Mouse (Mus musculus) CD8-positive naive resting alpha-beta T cell, adult 2 months (primary cell): ENCODE results near the gene Apba2.

Source experiments
- DNase-seq, 2 experiments: peaks; one replicate each; pipeline ENCODE4 v3.0.0; 2022; ENCODE audit warnings: low read depth in 2 of 2, low spot score in 2 of 2

The Apba2 gene

DNA sequence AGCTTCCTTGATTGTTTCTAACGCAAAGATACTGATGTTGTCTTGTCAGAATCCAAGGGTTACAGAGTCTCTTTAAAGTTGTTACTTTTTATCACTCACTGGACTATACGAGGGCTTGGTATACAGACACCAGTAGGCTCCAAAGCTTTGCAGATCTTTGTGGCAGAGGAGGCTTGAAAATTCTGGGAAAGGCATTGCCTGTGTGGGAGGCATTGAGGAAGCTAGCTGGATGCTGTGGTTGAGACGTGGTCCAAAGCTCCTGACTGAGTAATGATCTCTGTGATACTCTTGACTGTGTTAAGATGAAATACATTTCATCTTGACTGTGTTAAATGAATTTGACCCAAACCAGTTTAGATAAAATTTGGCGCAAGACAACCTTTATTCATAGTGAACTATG is 84.6 kb downstream of the Apba2 start:
- DNase-seq, result no peak

DNA sequence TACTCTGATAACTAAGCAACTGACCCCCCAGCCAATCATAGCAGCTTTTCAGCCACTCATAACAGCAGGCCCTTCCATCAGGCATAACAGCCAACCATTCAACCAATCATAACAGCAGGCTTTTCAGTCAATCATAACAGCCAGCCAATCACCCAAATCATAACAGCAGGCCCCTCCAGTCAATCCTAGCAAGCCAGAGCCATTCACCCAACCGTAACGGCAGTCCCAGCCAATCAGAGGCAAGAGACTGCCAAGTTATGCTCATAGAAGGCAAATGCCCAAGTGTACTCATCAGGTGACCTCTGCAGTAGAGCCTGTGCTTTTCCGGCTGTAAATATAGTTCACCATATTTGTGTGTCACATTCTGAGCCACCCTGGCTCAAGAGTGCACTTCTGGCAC is 85.1 kb downstream of the Apba2 start:
- no peak for DNase-seq

DNA sequence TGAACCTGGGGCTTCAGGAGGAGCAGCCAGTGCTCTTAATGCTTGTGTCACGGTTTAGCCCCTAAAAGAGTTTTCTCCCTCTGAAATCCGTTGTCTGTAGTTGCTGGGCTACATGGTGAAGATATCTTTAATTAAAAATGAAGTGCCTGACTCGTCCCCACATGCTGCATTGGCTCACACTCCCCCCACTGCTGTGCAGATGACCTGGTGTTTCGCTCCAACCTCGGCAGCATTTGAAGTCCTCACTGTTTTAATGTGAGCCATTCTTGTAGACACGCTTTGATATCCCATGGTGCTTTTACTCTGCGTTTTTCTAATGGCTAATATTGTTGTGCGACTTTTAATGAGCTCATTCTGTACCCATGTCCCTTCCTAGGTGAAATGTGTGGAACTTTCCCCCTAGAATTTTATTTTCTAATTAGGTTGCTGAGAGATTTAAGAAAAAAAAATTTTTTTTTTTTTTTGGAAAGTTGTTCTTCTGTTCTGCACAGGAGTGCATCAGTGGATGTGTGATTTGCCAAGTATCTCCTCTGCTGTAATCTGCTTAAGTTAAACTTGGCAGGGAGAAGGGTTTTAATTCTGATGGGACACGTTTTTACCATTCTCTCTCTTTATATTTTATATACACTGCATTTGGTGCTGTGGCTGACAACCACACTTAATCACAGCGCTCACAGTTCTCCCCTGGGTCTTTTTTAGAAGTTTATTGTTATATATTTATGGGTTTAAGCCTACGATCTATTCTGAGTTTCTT is 87.3 kb downstream of the Apba2 start:
- DNase-seq, result no peak

DNA sequence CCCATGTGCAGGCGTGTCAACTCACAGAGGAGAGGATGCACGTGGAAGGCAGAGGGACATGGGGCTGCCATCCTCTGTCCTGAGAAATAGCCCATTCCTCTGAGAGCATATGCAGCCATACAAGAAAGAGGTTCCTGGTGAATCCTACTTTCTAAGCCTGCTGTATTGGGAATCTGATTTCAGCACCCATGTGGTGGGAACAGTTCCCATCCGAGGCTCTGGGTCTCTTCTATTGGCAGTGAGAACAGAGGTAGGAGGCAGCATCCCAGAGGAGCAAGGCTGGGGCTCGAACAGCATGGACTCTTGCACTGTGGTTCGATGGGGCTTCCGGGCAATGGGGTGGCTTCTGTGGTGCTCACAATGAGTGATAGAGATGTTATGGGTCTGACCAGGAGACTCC is 93.8 kb downstream of the Apba2 start:
- DNase-seq, result no peak

DNA sequence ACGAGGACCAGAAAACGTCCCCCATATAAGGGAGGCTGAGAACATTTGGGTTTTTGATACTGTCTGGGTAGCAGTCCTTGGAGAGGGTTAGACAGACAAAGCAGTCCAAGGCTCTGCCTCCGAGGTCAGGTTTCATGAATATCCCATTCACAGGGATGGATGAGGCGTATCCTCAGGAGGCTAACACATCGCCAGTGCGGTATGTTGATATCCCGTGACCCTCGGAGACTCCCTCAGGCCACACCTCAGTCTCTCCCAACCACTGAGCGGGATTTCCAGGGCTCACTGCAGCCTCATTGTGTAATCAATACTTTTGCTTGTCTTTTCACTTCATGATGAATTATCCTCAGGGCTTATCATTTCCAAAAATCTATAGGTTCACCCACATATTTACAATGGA is 95.1 kb downstream of the Apba2 start:
- no peak for DNase-seq

DNA sequence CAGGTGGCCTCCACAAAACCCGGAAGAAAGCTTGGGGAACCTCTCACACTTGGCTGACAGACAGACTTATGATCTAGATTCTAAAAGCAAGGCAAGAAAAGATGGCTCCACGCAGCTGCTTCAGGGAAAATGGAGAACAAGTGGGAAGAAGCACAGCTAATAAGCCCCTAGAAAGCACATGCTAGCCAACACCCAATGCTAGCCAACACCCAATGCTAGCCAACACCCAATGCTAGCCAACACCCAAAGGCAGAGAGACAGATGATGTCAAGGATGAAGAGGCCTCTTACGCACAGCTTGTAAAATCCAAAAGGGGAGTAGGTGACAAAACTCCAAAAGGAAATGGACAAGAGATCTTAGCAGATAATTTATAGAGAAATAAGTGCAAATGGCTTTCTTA is 108.4 kb downstream of the Apba2 start:
- no peak for DNase-seq

DNA sequence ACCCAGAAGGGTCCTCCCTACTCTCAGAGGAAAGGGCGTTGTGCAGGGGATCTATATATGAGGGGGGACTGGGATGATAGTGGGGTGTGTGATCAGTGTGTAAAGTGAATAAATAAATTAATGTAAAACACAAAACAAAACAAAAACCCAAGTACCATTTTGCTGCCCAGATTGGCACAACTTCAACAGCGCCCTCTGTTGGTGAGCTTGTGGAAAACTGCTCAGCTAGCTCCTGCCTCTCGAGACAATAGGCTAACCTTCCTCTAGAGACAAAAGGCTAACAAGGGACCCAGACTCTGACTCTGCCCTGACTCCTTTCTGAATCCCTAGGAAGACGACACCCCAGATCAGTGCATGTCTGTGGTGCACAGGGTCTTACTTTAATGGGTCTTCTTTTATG is 109.4 kb downstream of the Apba2 start:
- DNase-seq, result no peak

DNA sequence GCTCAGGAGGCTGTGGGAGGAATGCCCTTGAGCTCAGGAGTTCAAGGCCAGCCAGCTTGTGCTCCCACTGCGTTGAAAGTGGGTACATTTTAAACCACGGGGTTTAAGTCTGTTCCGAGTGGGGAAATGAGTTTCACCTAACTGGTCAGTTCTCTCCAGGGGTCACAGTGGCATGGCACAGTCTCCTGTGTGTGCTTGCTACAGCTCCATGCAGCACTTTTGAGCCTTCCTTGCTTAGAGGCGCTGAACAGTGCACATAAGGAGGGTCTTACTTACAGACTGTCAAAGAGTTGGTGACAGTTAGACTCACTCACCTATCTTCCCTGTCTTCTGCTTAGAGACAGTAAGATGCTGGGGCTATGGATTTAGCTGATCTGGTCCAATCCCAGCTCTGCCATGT is 117.8 kb downstream of the Apba2 start:
- DNase-seq, result no peak

DNA sequence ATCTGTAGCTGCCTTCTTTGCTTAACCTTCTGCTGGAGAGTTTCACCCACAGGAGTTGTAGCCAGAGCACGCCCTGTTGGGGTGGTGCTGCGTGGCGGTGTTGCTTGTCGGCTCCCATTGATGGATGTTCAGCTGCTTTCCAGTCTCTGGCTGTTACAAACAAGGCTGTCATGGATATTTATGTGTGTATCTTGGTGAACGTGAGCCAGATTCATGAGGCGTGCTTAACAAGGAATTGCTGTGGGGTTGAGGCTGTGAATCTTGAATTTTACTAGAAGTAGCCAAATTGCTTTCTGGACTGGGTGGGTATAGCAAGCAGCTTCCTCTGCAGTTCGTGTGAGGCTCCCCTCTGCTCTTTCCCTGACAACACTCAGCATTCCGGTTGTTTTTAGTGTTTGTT is 125.0 kb downstream of the Apba2 start:
- no peak for DNase-seq

DNA sequence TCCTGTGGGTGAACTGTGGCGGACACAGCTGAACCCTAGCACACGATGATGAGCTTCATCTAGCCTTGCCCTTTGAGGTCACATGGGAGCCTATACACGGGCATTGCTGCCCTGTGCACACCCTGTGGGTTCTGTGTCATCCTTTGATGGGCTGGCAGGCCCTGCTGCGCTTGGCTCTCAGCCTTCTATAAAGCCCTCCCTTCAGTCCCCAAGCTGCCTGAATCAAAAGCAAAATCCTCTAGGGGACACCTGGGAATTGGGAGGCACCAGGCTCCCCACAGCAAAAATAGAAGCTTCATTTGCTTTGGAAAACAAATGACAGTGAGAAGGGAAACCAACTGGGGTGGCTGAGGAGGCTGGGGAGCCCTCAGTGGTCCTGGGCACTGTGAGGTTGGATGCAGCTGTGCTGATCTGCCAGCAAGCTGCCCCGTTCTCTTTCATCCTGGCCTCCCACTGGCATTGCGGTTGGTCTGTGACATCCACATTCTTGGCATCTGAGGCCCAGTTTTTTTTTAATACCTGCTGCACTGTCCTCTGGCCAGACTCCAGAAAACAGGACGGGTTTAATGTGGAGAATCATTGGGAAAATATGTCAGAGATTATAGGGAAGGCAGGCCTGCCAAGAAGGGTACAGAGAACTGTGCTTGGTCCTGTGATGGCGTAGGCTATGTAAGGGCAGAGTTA is 126.6 kb downstream of the Apba2 start:
- no peak for DNase-seq

DNA sequence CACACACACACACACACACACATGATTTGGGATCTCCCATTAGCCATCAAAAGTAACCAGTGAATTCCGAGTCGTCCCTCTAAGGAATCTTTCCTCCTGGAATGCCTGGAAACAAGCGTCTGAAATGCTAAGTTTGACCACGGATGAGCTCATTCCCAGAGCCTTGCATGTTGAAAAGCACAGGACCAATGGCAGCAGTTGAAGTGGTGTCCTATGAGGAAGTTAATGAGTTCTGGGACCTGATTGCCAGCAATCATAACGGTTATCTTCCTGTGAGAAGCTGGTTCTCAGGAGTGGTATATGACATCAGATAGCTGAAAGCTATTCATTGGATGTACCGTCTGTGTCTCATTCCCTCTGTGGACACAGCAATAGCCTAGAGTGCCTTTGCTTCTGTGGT is 129.2 kb downstream of the Apba2 start:
- no peak for DNase-seq

DNA sequence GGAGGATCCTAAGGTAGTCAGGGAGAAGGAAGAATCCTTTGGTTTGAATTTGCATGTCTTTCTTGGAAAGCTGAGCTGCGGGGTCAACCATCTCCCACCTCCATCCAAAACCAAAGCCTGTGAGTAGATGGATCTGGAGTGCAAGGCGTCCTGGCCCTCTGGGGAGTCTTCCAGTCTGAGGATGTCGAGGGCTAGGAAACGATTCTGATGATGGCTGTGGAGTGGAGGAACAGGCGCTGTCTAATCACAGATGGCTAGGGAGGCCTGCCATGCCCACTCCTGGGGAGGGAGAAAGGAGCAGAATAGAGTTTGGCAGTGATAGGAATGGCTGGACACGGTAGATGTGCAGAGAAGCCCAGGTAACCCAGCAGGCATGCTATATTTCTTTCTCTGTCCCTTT is 129.6 kb downstream of the Apba2 start:
- no peak for DNase-seq

DNA sequence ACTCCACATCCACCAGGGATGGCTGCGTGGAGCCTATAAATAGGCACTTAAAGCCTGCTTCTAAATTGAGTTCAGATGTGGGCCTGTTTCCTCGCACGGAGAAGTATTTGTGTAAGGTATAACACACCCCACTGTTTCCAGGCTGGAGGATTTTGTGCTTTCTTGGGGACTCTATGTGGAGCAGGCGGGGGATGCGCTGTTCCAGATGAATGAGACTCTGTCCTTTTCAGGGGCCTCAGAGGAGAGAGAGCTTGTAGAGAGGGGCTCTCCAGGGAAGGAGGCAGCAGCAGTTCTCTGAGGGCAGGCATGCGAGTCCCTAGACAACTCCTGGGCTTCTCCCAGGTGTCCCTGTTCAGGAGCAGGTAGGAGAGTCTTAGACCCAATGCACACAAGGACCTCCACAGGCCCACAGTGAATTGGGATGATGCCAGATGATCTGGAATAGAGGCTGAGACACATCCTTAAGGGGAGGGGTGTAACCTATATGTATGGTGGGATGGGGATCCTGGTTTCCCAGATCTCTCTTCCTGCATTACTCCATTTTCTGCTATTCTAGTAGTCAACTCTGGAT is 130.4 kb downstream of the Apba2 start:
- no peak for DNase-seq

DNA sequence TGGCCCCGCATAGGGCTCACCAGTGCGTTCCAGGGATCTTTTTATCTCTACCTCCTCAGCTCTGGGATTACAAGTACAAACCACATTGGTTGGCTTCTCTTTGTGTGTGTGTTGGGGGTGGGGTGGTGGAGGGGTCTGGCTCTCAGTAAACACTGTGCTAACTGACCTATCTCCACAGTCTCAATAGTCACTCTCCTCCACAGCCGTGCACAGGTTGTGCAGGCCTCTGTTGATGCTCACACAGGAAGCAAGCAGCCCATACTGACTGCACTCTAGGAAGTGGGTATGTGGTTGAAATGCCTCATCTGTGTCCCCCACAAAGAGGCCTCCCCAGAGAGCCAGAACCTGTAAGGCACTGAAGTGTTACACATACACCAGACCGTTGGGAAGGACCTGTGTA is 131.7 kb downstream of the Apba2 start:
- DNase-seq, result no peak

DNA sequence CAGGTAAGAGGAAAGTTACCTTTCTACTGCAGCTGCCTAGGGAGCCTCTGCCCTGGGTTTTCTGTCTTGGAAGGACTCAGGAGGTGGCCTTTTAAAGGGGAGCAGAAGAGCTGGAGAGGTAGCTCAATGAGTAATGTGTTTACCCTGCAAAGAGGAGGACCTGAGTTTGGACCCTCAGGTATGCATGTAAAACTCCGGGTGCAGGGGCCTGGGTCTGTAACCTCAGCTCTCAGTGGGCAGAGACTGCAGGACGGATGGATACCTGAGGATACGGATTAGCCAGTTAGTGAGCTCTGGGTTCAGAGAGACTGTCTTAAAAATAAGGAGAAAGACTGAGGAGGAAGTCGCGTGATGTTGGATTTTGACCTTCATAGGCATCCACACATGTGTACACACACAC is 132.4 kb downstream of the Apba2 start:
- no peak for DNase-seq

DNA sequence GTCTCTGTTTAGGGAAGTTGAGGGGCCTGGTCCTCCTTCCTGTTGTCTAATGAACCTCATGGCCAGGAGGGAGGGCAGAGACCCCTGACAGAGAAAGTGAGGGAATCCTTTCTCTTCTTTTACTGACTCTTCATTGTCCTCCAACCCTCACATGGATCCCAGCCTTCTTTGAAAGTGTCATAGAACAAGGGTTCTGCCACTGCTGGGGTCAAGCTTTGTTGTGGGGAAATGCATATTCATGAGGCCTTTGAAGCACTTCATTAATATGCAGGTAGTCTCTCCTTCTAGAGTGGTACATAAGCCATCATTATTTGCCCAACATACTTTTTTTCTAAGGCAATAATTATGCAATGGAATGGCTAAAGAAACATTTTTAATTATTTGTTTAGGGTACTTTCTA is 133.0 kb downstream of the Apba2 start:
- no peak for DNase-seq

DNA sequence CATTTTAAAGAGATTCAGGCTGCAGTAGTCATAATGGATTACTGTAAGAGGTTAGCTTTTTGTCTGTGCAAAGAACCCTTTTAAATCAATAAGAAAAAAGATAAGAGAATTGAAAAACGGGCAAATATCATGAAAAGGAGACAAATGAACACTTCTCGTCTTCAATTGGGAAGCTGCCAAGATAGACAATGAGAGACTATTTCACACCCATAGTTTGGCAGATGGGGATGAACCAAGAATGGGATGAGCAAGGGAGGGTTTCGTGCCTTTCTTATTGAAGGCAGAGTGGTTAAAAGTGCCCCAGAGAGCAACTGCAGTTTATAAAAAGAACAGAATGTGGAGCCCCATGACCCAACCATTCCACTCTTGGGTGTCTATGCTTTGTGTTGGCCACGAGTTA is 137.4 kb downstream of the Apba2 start:
- DNase-seq, result no peak

DNA sequence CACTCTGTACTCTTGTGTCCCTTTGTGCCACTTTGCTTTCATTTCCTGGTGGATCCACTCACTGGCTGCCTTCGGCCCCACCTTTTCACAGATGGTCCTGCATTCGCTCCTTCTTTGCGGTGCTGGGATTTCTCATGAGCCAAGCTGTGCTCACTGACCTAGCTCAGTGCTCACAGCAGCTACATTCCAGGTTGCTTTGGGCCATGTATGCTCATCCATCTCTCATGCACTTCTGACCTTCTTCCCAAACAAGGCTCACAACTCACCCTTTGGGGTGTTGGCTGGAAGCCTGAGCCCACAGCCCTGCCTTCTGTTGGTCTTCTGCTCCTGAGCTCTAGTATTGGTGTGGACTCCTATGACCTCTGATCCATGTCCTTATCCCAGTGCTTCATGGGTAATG is 139.1 kb downstream of the Apba2 start:
- DNase-seq, result no peak

DNA sequence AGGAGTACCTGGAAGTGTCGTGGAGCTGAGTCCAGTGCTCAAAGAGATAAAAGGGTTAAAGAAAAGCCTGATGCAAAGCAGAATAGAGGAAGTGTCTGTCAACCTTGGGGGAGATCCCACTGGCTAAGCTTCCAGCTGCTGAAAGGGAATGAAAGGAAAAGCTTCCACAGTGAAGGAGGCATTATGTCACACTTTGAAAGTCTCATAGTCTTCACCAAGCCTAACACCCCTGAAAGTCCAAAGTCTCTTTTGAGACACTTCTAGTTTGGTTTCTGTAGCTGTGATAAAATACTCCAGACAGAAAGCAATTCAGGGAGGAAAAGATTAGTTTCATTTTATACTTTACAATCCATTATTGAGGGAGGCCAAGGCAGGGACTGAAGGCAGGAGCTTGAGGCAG is 141.4 kb downstream of the Apba2 start:
- no peak for DNase-seq

DNA sequence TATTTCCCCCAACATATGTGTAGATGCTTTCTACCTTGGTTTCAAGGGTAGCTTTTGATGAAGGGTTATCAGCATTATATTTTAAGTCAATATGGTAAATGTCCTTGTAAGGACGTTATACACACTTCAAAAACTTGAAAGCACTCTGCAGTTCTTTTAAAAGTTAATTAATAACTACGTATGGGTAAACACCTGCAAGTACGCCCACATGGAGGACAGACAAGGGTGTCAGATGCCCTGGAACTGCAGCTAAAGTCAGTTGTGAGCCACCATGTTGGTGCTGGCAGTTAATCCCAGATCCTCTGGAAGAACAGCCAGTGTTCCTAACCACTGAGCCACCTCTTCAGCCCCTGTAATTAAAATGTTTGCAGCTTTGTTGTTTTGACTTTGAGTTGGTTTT is 144.0 kb downstream of the Apba2 start:
- DNase-seq, result no peak

DNA sequence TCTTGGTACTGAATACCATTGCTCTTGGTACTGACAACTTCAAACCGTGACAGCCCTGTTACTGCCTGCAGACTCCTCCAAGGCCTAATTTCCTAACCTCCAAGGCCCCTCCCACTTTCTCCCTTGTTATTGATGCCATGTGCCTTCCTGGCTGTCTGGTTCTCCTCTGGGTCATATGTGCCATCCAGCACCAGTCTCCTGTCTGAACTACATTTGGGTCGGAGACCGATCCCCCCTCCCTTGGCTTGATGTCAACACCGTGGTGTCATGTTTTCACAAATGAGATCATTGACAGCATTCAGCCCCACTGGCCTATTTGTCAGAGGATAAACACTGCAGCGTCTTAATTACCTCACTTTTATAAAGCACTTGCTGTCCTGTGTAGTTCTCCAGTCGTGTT is 144.5 kb downstream of the Apba2 start:
- no peak for DNase-seq

DNA sequence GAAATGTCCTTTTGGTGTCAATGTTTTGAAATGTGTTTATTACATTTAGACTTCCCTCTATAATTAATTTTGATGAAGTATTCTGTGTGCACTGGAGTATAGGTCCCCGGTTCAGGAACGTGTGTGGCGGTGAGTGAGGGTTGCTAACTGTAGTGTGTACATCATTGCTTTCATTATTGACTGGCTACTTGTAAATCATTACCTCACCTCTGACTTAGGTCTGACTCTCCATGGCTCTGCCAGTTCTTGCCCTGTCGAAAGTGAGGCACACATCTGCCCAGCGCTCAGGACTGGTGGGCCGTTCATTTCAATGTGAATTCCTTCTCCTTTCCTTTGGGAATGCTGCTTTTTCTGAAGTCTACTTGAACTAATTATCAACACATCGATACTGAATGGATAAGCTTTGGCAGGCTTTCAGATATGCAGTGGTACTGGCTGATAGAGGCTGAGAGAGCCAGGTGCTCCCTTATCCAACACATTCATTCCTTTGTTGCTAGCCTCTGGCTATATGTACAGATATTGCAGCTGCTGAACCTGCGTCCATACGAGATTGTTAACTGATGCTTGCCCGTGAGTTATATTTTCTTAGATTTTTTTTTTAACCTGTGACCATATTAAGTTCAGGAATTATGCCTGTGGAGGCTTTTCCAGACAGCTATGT is 147.6 kb downstream of the Apba2 start:
- DNase-seq, result no peak
